Mouse (Mus musculus) heart, embryonic 12.5 days (tissue): ENCODE measurements at regions not wholly inside any gene's neighbourhood (a gene's known extent, or its start where the extent isn't known, plus 50 kb on each side); places are given as distances from the start of the nearest gene placed in this dataset.

Experiments
- ATAC-seq: fragments of 200-750 bp; cut with Nextera tagmentation; 2 replicates; pipeline ENCODE4 v1.8.0; 2017; ENCODE audit warnings: moderate TSS enrichment, moderate library complexity; ENCODE audit not compliant: insufficient number of reproducible peaks, low FRiP score
- H3K27ac ChIP-seq: fragments of 300-500 bp; sonication (generic); 2 replicates; pipeline ENCODE4 v1.5.1; 2016; ENCODE audit warnings: mild to moderate bottlenecking, moderate library complexity; ENCODE audit not compliant: poor library complexity, severe bottlenecking
- H3K27me3 ChIP-seq: fragments of 300-500 bp; sonication (generic); replicated peaks from 2 replicates; pipeline ENCODE4 v1.6.1; 2016; ENCODE audit warnings: mild to moderate bottlenecking, moderate library complexity
- H3K36me3 ChIP-seq: fragments of 300-500 bp; sonication (generic); 2 replicates; pipeline ENCODE4 v1.6.1; 2016; ENCODE audit warnings: mild to moderate bottlenecking, moderate library complexity
- H3K4me1 ChIP-seq: fragments of 300-500 bp; sonication (generic); replicated peaks from 2 replicates; pipeline ENCODE4 v1.6.1; 2016; ENCODE audit warnings: mild to moderate bottlenecking
- H3K4me2 ChIP-seq: fragments of 300-500 bp; sonication (generic); 2 replicates; pipeline ENCODE4 v1.6.1; 2016; ENCODE audit warnings: mild to moderate bottlenecking, moderate library complexity
- H3K4me3 ChIP-seq: fragments of 300-500 bp; sonication (generic); 2 replicates; pipeline ENCODE4 v1.5.1; 2016; ENCODE audit warnings: mild to moderate bottlenecking
- H3K9ac ChIP-seq: fragments of 300-500 bp; sonication (generic); 2 replicates; pipeline ENCODE4 v1.6.1; 2016; ENCODE audit warnings: mild to moderate bottlenecking, moderate library complexity
- H3K9me3 ChIP-seq: fragments of 300-500 bp; sonication (generic); replicated peaks from 2 replicates; pipeline ENCODE4 v1.6.1; 2016; ENCODE audit warnings: mild to moderate bottlenecking, moderate library complexity
- WGBS: fragments of 180-500 bp; shearing (Covaris S2); methylation state at CpG from one replicate; pipeline ENCODE4 v1.1.7; 2016; 5-methylcytosine and 5-hydroxymethylcytosine counted together

GRCm38 (mm10) chr19:14802909-14803650, 205.2 kb upstream of the Tle4 start:
- no peak overlapping the region for H3K27ac ChIP-seq
- H3K4me1 ChIP-seq: peaks cover 7% of the 10 kb centered on the region
- no peaks in the 10 kb centered on the region for H3K9me3 ChIP-seq
- WGBS: 16% methylated on average over 5 of the region's 5 CpGs
- H3K9ac ChIP-seq: no peak overlapping the region
- H3K36me3 ChIP-seq: no peaks in the 10 kb centered on the region
- H3K27me3 ChIP-seq: peaks cover 41% of the 10 kb centered on the region
- ATAC-seq: no peak
- no peak overlapping the region for H3K4me3 ChIP-seq
- no peak overlapping the region for H3K4me2 ChIP-seq

- H3K9me3 ChIP-seq: no peaks in the 10 kb centered on the region
- H3K36me3 ChIP-seq: no peaks in the 10 kb centered on the region
- H3K9ac ChIP-seq: no peak overlapping the region
- WGBS: 39% methylated on average over 8 of the region's 8 CpGs
- H3K27ac ChIP-seq: no peak overlapping the region
- H3K4me2 ChIP-seq: no peak overlapping the region
- 0 out of 2 replicates have a peak, but pooled peaks have one; percentile 22 for ATAC-seq
- H3K4me1 ChIP-seq: peaks cover 7% of the 10 kb centered on the region
- H3K4me3 ChIP-seq: no peak overlapping the region
- H3K27me3 ChIP-seq: peaks cover 46% of the 10 kb centered on the region
Measured at GRCm38 (mm10) chr19:14801669-14802068, 203.8 kb upstream of the Tle4 start.

GRCm38 (mm10) chr19:14799002-14799401, 201.2 kb upstream of the Tle4 start:
- Histone ChIP-seq H3K4me3 (no peak overlapping the region), H3K27me3 (peaks cover 51% of the 10 kb centered on the region), H3K27ac (no peak overlapping the region), H3K9ac (no peak overlapping the region), H3K4me2 (no peak overlapping the region), H3K4me1 (peaks cover 7% of the 10 kb centered on the region), H3K9me3 (no peaks in the 10 kb centered on the region), H3K36me3 (no peaks in the 10 kb centered on the region)
- 78% methylated on average over 6 of the region's 6 CpGs for WGBS
- ATAC-seq: no peak

- Histone ChIP-seq H3K9ac (no peak overlapping the region), H3K4me2 (no peak overlapping the region), H3K36me3 (no peaks in the 10 kb centered on the region), H3K27ac (no peak overlapping the region), H3K9me3 (no peaks in the 10 kb centered on the region), H3K27me3 (peaks cover 50% of the 10 kb centered on the region), H3K4me3 (no peak overlapping the region), H3K4me1 (peaks cover 6% of the 10 kb centered on the region)
- no peak for ATAC-seq
- WGBS: 79% methylated on average over 7 of the region's 7 CpGs
Measured at GRCm38 (mm10) chr19:14798417-14798816, 200.6 kb upstream of the Tle4 start.

GRCm38 (mm10) chr19:14795910-14796309, 198.1 kb upstream of the Tle4 start:
- ATAC-seq: no peak
- Histone ChIP-seq H3K4me1 (no peaks in the 10 kb centered on the region), H3K27me3 (peaks cover 57% of the 10 kb centered on the region), H3K4me3 (no peak overlapping the region), H3K27ac (no peak overlapping the region), H3K9me3 (no peaks in the 10 kb centered on the region), H3K36me3 (no peaks in the 10 kb centered on the region), H3K4me2 (no peak overlapping the region), H3K9ac (no peak overlapping the region)
- WGBS: 76% methylated on average over 5 of the region's 5 CpGs

- no peak overlapping the region for H3K27ac ChIP-seq
- H3K9ac ChIP-seq: no peak overlapping the region
- H3K9me3 ChIP-seq: no peaks in the 10 kb centered on the region
- no peak overlapping the region for H3K4me3 ChIP-seq
- no peak for ATAC-seq
- peaks cover 7% of the 10 kb centered on the region; the same call in 1 of the 2 replicates for H3K4me1 ChIP-seq
- H3K4me2 ChIP-seq: no peak overlapping the region
- WGBS: 100% methylated on average over 1 of the region's 1 CpGs
- peaks cover 23% of the 10 kb centered on the region; the same call in 1 of the 2 replicates for H3K27me3 ChIP-seq
- H3K36me3 ChIP-seq: no peaks in the 10 kb centered on the region
Measured at GRCm38 (mm10) chr19:14789992-14790391, 192.1 kb upstream of the Tle4 start.

- no peak overlapping the region for H3K27ac ChIP-seq
- no peak overlapping the region for H3K4me3 ChIP-seq
- H3K4me1 ChIP-seq: peaks cover 7% of the 10 kb centered on the region; the same call in 1 of the 2 replicates
- 79% methylated on average over 4 of the region's 4 CpGs for WGBS
- no peaks in the 10 kb centered on the region for H3K36me3 ChIP-seq
- H3K9me3 ChIP-seq: no peaks in the 10 kb centered on the region
- no peak overlapping the region for H3K9ac ChIP-seq
- H3K4me2 ChIP-seq: no peak overlapping the region
- no peak for ATAC-seq
- peaks cover 23% of the 10 kb centered on the region; the same call in 1 of the 2 replicates for H3K27me3 ChIP-seq
Measured at GRCm38 (mm10) chr19:14788630-14789029, 190.8 kb upstream of the Tle4 start.

GRCm38 (mm10) chr19:14786868-14787267, 189.0 kb upstream of the Tle4 start:
- H3K9ac ChIP-seq: no peak overlapping the region
- WGBS: 44% methylated on average over 8 of the region's 8 CpGs
- no peaks in the 10 kb centered on the region for H3K9me3 ChIP-seq
- no peak overlapping the region for H3K27ac ChIP-seq
- peaks cover 15% of the 10 kb centered on the region; the same call in 1 of the 2 replicates for H3K27me3 ChIP-seq
- no peak overlapping the region for H3K4me2 ChIP-seq
- H3K4me3 ChIP-seq: no peak overlapping the region
- peaks cover 7% of the 10 kb centered on the region; the same call in 1 of the 2 replicates for H3K4me1 ChIP-seq
- H3K36me3 ChIP-seq: no peaks in the 10 kb centered on the region
- ATAC-seq: no peak

GRCm38 (mm10) chr19:14785661-14786060, 187.8 kb upstream of the Tle4 start:
- H3K27ac ChIP-seq: no peak overlapping the region
- no peaks in the 10 kb centered on the region for H3K36me3 ChIP-seq
- no peaks in the 10 kb centered on the region for H3K9me3 ChIP-seq
- no peak overlapping the region for H3K4me2 ChIP-seq
- H3K4me3 ChIP-seq: no peak overlapping the region
- ATAC-seq: no peak
- WGBS: 28% methylated on average over 3 of the region's 3 CpGs
- H3K27me3 ChIP-seq: peaks cover 15% of the 10 kb centered on the region; the same call in 1 of the 2 replicates
- H3K4me1 ChIP-seq: peaks cover 7% of the 10 kb centered on the region; the same call in 1 of the 2 replicates
- no peak overlapping the region for H3K9ac ChIP-seq

- peaks cover 9% of the 10 kb centered on the region for H3K27me3 ChIP-seq
- H3K36me3 ChIP-seq: no peaks in the 10 kb centered on the region
- no peak for ATAC-seq
- no peak overlapping the region for H3K9ac ChIP-seq
- 29% methylated on average over 7 of the region's 7 CpGs for WGBS
- H3K4me2 ChIP-seq: no peak overlapping the region
- peaks cover 2% of the 10 kb centered on the region; the same call in 1 of the 2 replicates for H3K4me1 ChIP-seq
- H3K9me3 ChIP-seq: no peaks in the 10 kb centered on the region; the same call in 1 of the 2 replicates
- H3K27ac ChIP-seq: no peak overlapping the region
- no peak overlapping the region for H3K4me3 ChIP-seq
Measured at GRCm38 (mm10) chr19:14777709-14778108, 179.9 kb upstream of the Tle4 start.

- H3K36me3 ChIP-seq: no peaks in the 10 kb centered on the region
- WGBS: 13% methylated on average over 10 of the region's 10 CpGs
- peaks cover 4% of the 10 kb centered on the region for H3K4me1 ChIP-seq
- H3K27ac ChIP-seq: no peak overlapping the region
- H3K27me3 ChIP-seq: peaks cover 9% of the 10 kb centered on the region
- ATAC-seq: no peak
- H3K9ac ChIP-seq: no peak overlapping the region
- no peaks in the 10 kb centered on the region; the same call in 1 of the 2 replicates for H3K9me3 ChIP-seq
- no peak overlapping the region for H3K4me3 ChIP-seq
- H3K4me2 ChIP-seq: peak overlapping the region; percentile 21
Measured at GRCm38 (mm10) chr19:14777198-14777597, 179.3 kb upstream of the Tle4 start.
